Mouse (Mus musculus): ENCODE results near the gene Glipr1l2. TPM values are rescaled to one million over a fixed set of nuclear protein-coding genes. Genes with fewer than 3 reads are reported as not detected.
A peak's percentile ranks its signal among the peaks of the same experiment; 100 is the strongest.
"Not testable (repeated sequence)": the region's sequence is repeated elsewhere in the genome, so short reads cannot be mapped to it uniquely, and the experiment has no call there.

Gene Glipr1l2
- total RNA-seq, 1 experiment, result not detected

DNA sequence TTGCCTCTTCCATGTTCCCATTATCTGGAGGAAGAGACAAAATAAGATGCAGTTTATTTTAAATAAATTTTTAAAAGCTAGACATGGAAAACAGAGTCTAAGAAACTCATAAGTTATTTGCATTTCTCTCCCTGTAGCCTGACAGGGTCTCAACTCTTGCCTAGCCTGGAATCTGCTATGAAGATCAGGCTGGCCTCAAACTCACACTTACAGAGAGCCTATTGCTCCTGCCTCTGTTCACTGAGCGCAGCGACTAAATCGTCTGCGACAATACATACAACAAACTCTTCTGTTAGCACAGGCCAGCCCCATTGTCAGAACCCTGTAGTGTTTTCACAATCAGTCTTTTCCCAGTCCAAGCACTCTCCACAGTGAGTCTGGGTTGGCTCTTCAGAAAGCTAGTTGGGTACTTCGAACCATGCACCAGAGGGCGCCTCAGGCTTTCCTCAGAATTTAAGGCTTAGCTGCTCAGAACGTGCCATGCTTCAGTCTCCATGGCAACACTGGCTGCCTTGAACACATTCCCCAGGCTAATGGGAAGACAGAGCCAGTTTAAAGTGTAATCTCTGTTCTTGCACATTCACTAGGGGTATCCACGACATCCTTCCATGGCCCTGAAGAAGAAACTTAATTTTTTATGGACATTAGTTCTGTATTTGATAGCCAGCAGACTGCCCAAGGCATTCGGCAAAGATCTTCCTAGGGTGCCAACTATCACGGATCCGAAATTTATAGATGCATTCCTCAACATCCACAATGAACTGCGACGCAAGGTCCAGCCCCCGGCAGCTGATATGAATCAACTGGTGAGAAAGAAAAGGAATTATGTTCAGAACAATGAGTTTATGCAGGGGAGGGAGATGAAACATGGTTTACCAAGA, 23.2 kb upstream of the Glipr1l2 start, which contains the start of gene Glipr1l1:
TSS of gene Glipr1l1 (plus strand) at position 488 of the 881 bp plus-strand sequence.
- DNase-seq (ENCODE audit: low read depth, low spot score), result peak; percentile 63
- Histone ChIP-seq H3K9ac (ENCODE audit: insufficient read depth, low read depth, low read length, poor library complexity, severe bottlenecking) (no peak within 1 kb of the TSS), H3K4me3 (ENCODE audit: insufficient read depth in 1 of 2, low read depth in 1 of 2, low read length in 2 of 2, poor library complexity in 1 of 2, severe bottlenecking in 1 of 2) (no peak within 1 kb of the TSS), H3K36me3 (ENCODE audit: control insufficient read depth, insufficient read depth, low read length, poor library complexity, severe bottlenecking) (no peaks in the 10 kb centered on the region), H3K27ac (ENCODE audit: insufficient read depth, low read depth, low read length, poor library complexity, severe bottlenecking) (no peak within 1 kb of the TSS), H3K9me3 (ENCODE audit: control insufficient read depth, insufficient read depth, low read depth, low read length) (no peaks in the 10 kb centered on the region), H3K4me1 (ENCODE audit: control insufficient read depth in 2 of 2, insufficient read depth in 2 of 2, low read length in 2 of 2, poor library complexity in 1 of 2) (no peaks in the 10 kb centered on the region)
- in situ Hi-C loops (cut with MboI; ENCODE audit: low sequenced_read_pairs in 2 of 2, unreplicated experiment in 2 of 2), result no loop called here
- TF ChIP-seq HCFC1 (IDR thresholded peaks at IDR 0.05; ENCODE audit: borderline replicate concordance, insufficient read depth, low read length), result no peak
- no peak for TF ChIP-seq ZNF384 (IDR thresholded peaks at IDR 0.05; ENCODE audit: low read depth, low read length)
- peak; percentile 54; the same call in 1 of the 2 replicates for TF ChIP-seq ZC3H11A (IDR thresholded peaks at IDR 0.05; ENCODE audit: borderline replicate concordance, low read depth, low read length)

DNA sequence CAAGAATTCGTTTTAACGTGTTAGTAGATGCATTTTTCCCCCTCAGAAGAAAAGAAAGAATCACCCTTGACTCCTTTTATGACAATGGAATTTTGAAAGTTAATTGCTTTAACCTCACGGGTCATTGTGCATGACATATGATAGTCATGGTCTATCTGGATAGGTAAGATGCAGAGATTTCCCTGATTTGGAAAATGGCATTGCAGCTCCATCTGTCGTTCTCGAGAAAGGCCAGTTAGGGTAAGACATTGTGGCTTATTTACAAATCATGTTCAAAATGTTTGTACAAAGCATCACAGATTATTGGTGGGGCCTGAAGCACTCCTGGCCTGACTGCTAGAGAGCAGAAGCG, 22.6 kb upstream of the Glipr1l2 start:
- H3K36me3 ChIP-seq (ENCODE audit: control insufficient read depth, insufficient read depth, low read length, poor library complexity, severe bottlenecking); in situ Hi-C loops (cut with MboI; ENCODE audit: low sequenced_read_pairs in 2 of 2, unreplicated experiment in 2 of 2); H3K9me3 ChIP-seq (ENCODE audit: control insufficient read depth, insufficient read depth, low read depth, low read length); H3K4me3 ChIP-seq (ENCODE audit: insufficient read depth in 1 of 2, low read depth in 1 of 2, low read length in 2 of 2, poor library complexity in 1 of 2, severe bottlenecking in 1 of 2); DNase-seq (ENCODE audit: low read depth, low spot score); H3K4me1 ChIP-seq (ENCODE audit: control insufficient read depth in 2 of 2, insufficient read depth in 2 of 2, low read length in 2 of 2, poor library complexity in 1 of 2); H3K27ac ChIP-seq (ENCODE audit: insufficient read depth, low read depth, low read length, poor library complexity, severe bottlenecking); H3K9ac ChIP-seq (ENCODE audit: insufficient read depth, low read depth, low read length, poor library complexity, severe bottlenecking): not testable (repeated sequence)

DNA sequence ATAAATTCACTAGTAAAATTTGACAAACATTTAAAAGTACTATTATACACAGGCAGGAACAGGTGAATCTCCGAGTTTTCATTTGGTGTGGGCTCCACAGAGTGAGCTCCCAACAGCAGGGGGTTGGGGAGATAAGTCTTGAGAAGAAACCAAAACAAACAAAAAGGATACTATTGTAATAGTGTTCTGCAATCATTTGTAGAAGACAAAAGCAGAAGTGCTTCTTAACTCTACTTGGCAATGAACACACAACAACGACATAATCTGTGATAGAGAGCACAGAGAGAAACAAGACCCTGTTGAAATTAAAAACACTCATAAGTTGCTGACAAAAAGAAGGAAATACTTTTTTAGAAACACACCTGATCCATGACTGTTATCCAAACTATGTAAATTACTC, 3.1 kb upstream of the Glipr1l2 start:
- Histone ChIP-seq H3K27ac (ENCODE audit: insufficient read depth, low read depth, low read length, poor library complexity, severe bottlenecking) (no peak overlapping the region), H3K9me3 (ENCODE audit: control insufficient read depth, insufficient read depth, low read depth, low read length) (no peaks in the 10 kb centered on the region), H3K9ac (ENCODE audit: insufficient read depth, low read depth, low read length, poor library complexity, severe bottlenecking) (no peak overlapping the region), H3K36me3 (ENCODE audit: control insufficient read depth, insufficient read depth, low read length, poor library complexity, severe bottlenecking) (no peaks in the 10 kb centered on the region), H3K4me1 (ENCODE audit: control insufficient read depth in 2 of 2, insufficient read depth in 2 of 2, low read length in 2 of 2, poor library complexity in 1 of 2) (no peaks in the 10 kb centered on the region), H3K4me3 (ENCODE audit: insufficient read depth in 1 of 2, low read depth in 1 of 2, low read length in 2 of 2, poor library complexity in 1 of 2, severe bottlenecking in 1 of 2) (no peak overlapping the region)
- DNase-seq (ENCODE audit: low read depth, low spot score), result no peak
- in situ Hi-C loops (cut with MboI; ENCODE audit: low sequenced_read_pairs in 2 of 2, unreplicated experiment in 2 of 2), result no loop called here
- TF ChIP-seq MAFK (IDR thresholded peaks at IDR 0.05; ENCODE audit: insufficient read depth, low read depth, low read length), result no peak
- no peak for TF ChIP-seq ZNF384 (IDR thresholded peaks at IDR 0.05; ENCODE audit: low read depth, low read length)
- no peak for TF ChIP-seq HCFC1 (IDR thresholded peaks at IDR 0.05; ENCODE audit: borderline replicate concordance, insufficient read depth, low read length)
- no peak for TF ChIP-seq ZC3H11A (IDR thresholded peaks at IDR 0.05; ENCODE audit: borderline replicate concordance, low read depth, low read length)
- TF ChIP-seq CHD2 (IDR thresholded peaks at IDR 0.05; ENCODE audit: low read depth, low read length), result no peak

DNA sequence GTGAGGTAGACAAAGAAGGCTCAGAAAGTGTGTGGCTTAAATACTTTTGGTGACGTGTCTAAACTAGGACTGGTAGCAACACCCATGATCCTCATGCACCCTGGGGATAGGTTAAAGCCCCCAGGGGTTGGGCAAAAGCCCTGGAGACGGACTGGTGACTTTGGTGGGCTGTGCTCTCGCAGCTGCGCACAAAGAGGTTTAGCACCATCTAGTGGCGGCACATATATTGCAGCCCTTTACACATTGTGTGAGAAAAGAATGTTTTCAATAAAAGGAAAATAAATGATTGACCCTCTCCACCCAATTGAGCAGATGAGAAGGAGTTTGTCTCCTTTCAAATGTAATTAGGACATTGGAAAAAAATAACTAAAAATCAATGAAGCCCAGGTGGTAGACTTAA, 22.6 kb downstream of the Glipr1l2 start:
- peak; percentile 38 for DNase-seq (ENCODE audit: low read depth, low spot score)
- H3K9me3 ChIP-seq (ENCODE audit: control insufficient read depth, insufficient read depth, low read depth, low read length); H3K4me1 ChIP-seq (ENCODE audit: control insufficient read depth in 2 of 2, insufficient read depth in 2 of 2, low read length in 2 of 2, poor library complexity in 1 of 2); H3K36me3 ChIP-seq (ENCODE audit: control insufficient read depth, insufficient read depth, low read length, poor library complexity, severe bottlenecking); H3K27ac ChIP-seq (ENCODE audit: insufficient read depth, low read depth, low read length, poor library complexity, severe bottlenecking); in situ Hi-C loops (cut with MboI; ENCODE audit: low sequenced_read_pairs in 2 of 2, unreplicated experiment in 2 of 2); H3K4me3 ChIP-seq (ENCODE audit: insufficient read depth in 1 of 2, low read depth in 1 of 2, low read length in 2 of 2, poor library complexity in 1 of 2, severe bottlenecking in 1 of 2); H3K9ac ChIP-seq (ENCODE audit: insufficient read depth, low read depth, low read length, poor library complexity, severe bottlenecking): not testable (repeated sequence)
- peak; percentile 29; the same call in 1 of the 2 replicates for TF ChIP-seq ZC3H11A (IDR thresholded peaks at IDR 0.05; ENCODE audit: borderline replicate concordance, low read depth, low read length)

DNA sequence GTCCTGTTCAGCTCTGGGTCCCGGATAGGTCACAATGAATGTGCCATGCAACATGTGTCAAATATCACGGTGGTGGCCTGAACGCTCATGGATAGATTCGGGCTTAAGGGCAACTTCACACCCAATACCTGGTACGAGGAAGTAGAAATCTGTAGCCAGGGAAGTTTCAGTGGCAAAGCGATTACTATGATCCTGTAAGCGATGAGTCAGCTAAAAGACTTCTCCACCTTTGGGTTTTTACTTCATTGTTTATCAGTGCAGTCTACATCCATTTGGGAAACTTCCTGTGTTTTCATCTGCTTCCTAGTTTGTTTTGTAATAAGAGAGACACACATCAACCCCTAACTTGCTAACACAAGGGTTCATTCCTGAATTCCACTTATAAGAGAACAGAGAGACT, 27.2 kb downstream of the Glipr1l2 start:
- no peak for DNase-seq (ENCODE audit: low read depth, low spot score)
- Histone ChIP-seq H3K36me3 (ENCODE audit: control insufficient read depth, insufficient read depth, low read length, poor library complexity, severe bottlenecking) (no peaks in the 10 kb centered on the region), H3K4me3 (ENCODE audit: insufficient read depth in 1 of 2, low read depth in 1 of 2, low read length in 2 of 2, poor library complexity in 1 of 2, severe bottlenecking in 1 of 2) (no peak overlapping the region), H3K4me1 (ENCODE audit: control insufficient read depth in 2 of 2, insufficient read depth in 2 of 2, low read length in 2 of 2, poor library complexity in 1 of 2) (no peaks in the 10 kb centered on the region), H3K9me3 (ENCODE audit: control insufficient read depth, insufficient read depth, low read depth, low read length) (no peaks in the 10 kb centered on the region), H3K27ac (ENCODE audit: insufficient read depth, low read depth, low read length, poor library complexity, severe bottlenecking) (no peak overlapping the region), H3K9ac (ENCODE audit: insufficient read depth, low read depth, low read length, poor library complexity, severe bottlenecking) (no peak overlapping the region)
- no peak for TF ChIP-seq ZC3H11A (IDR thresholded peaks at IDR 0.05; ENCODE audit: borderline replicate concordance, low read depth, low read length)
- peak; percentile 66; the same call in 1 of the 2 replicates for TF ChIP-seq MAFK (IDR thresholded peaks at IDR 0.05; ENCODE audit: insufficient read depth, low read depth, low read length)
- in situ Hi-C loops (cut with MboI; ENCODE audit: low sequenced_read_pairs in 2 of 2, unreplicated experiment in 2 of 2), result no loop called here

DNA sequence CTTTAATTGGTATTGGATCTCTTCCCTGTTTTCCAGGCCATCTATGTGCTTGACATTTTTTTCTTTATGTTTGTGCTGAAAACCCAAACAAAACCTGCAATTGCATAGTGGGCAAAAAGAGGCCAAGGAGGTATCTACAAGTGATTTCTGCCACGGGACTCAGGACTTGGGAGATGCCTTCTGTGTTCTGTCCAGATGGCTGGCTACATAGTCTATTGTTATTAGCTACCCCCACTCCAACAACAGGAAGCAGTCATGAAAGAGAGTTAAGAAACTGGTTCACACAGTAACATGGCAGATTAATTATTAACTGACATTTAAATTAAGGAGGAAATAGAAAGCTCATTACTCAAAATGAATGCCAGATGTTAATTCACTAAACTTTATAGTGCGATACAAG, 41.9 kb downstream of the Glipr1l2 start:
- H3K9ac ChIP-seq (ENCODE audit: insufficient read depth, low read depth, low read length, poor library complexity, severe bottlenecking); in situ Hi-C loops (cut with MboI; ENCODE audit: low sequenced_read_pairs in 2 of 2, unreplicated experiment in 2 of 2); H3K4me1 ChIP-seq (ENCODE audit: control insufficient read depth in 2 of 2, insufficient read depth in 2 of 2, low read length in 2 of 2, poor library complexity in 1 of 2): not testable (repeated sequence)

DNA sequence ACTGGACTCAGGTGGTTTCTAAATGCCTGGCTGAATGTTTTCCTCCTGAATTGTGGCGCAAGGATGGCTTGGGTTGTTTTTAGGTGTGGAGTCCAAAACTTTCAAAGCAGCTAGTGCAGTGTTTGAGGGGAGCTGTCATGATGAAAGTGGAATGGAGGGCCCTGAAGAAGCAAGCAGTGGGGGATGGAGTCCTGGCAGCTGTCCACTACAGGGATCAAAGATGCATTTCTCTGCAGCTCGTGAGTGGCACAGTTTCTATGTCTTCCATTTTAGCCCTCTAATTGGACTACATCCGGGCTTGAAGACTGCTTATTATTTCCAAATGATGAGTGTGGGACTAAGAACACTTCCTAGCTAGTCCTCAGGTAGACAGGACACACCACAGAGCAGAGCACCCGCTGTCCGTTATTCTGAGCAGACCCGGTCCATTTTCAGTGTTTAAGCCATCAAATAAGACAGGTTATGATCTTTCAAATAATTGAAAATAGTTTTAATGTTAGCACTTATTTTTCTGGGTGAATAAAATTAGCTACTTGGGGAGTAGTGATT, 44.6 kb downstream of the Glipr1l2 start:
- H3K4me3 ChIP-seq (ENCODE audit: insufficient read depth in 1 of 2, low read depth in 1 of 2, low read length in 2 of 2, poor library complexity in 1 of 2, severe bottlenecking in 1 of 2); DNase-seq (ENCODE audit: low read depth, low spot score); in situ Hi-C loops (cut with MboI; ENCODE audit: low sequenced_read_pairs in 2 of 2, unreplicated experiment in 2 of 2); H3K27ac ChIP-seq (ENCODE audit: insufficient read depth, low read depth, low read length, poor library complexity, severe bottlenecking); H3K9me3 ChIP-seq (ENCODE audit: control insufficient read depth, insufficient read depth, low read depth, low read length); H3K9ac ChIP-seq (ENCODE audit: insufficient read depth, low read depth, low read length, poor library complexity, severe bottlenecking); H3K4me1 ChIP-seq (ENCODE audit: control insufficient read depth in 2 of 2, insufficient read depth in 2 of 2, low read length in 2 of 2, poor library complexity in 1 of 2); H3K36me3 ChIP-seq (ENCODE audit: control insufficient read depth, insufficient read depth, low read length, poor library complexity, severe bottlenecking): not testable (repeated sequence)

More for the DNA sequence above, 41.9 kb downstream of the Glipr1l2 start:
- not testable (repeated sequence) for H3K9me3 ChIP-seq (ENCODE audit: control insufficient read depth, insufficient read depth, low read depth, low read length); H3K36me3 ChIP-seq (ENCODE audit: control insufficient read depth, insufficient read depth, low read length, poor library complexity, severe bottlenecking); H3K27ac ChIP-seq (ENCODE audit: insufficient read depth, low read depth, low read length, poor library complexity, severe bottlenecking); DNase-seq (ENCODE audit: low read depth, low spot score); H3K4me3 ChIP-seq (ENCODE audit: insufficient read depth in 1 of 2, low read depth in 1 of 2, low read length in 2 of 2, poor library complexity in 1 of 2, severe bottlenecking in 1 of 2)

All from ES-E14 (cell line).